Mouse (Mus musculus) monocyte, adult 5-6 weeks (primary cell): Measurements from ENCODE around the gene Gbx1. TPM values are rescaled to one million over a fixed set of nuclear protein-coding genes. Genes with fewer than 3 reads are reported as not detected.

ENCODE experiments used
- total RNA-seq: library from RNA; stranded (forward); fragments of 200-1000, 200-491, 200-594 nt; gene quantifications from 3 replicates; pipeline ENCODE4 v1.2.3, GENCODE M21; 2017

Gene Gbx1
- total RNA-seq, 1 experiment from 2014 or later: not detected

Other genes with a start within 250 kb of the Gbx1 start
- gene Kcnh2, start 175.6 kb downstream of the Gbx1 start, total RNA-seq: 0.53 TPM in 1 of 3 replicates, not detected in the others
- gene Nos3, start 162.4 kb downstream of the Gbx1 start, total RNA-seq: 0.29 TPM in 1 of 3 replicates, not detected in the others
- gene Atg9b, start 135.1 kb downstream of the Gbx1 start, total RNA-seq: 0.11 to 0.87 TPM in 2 of 3 replicates, not detected in the other
- 4.5 to 7.6 TPM (median 5.2 TPM) in 3 replicates for gene Abcb8, start 133.5 kb downstream of the Gbx1 start, total RNA-seq
- not detected in 3 replicates for gene Asic3, start 113.8 kb downstream of the Gbx1 start, total RNA-seq
- 19.3 to 30.9 TPM (median 26.0 TPM) in 3 replicates for gene Cdk5, start 103.7 kb downstream of the Gbx1 start, total RNA-seq
- 20.1 to 60.8 TPM (median 32.2 TPM) in 3 replicates for gene Slc4a2, start 103.4 kb downstream of the Gbx1 start, total RNA-seq
- 17.1 to 27.5 TPM (median 26.9 TPM) in 3 replicates for gene Fastk, start 81.9 kb downstream of the Gbx1 start, total RNA-seq
- 11.8 to 33.4 TPM (median 26.8 TPM) in 3 replicates for gene Tmub1, start 79.3 kb downstream of the Gbx1 start, total RNA-seq
- 30.5 to 41.8 TPM (median 34.6 TPM) in 3 replicates for gene Agap3, start 75.0 kb downstream of the Gbx1 start, total RNA-seq
- not detected in 3 replicates for gene Asb10, start 13.8 kb upstream of the Gbx1 start, total RNA-seq
- gene 4931409K22Rik, start 29.6 kb upstream of the Gbx1 start, total RNA-seq: not detected in 3 replicates
- 33.8 to 45.3 TPM (median 42.1 TPM) in 3 replicates for gene Abcf2, start 50.3 kb upstream of the Gbx1 start, total RNA-seq
- gene Chpf2, start 59.5 kb upstream of the Gbx1 start, total RNA-seq: 13.2 to 33.8 TPM (median 15.2 TPM) in 3 replicates
- gene Smarcd3, start 97.2 kb upstream of the Gbx1 start, total RNA-seq: 1.3 to 8.1 TPM (median 3.0 TPM) in 3 replicates
- 108 to 119 TPM (median 113 TPM) in 3 replicates for gene Nub1, start 158.3 kb upstream of the Gbx1 start, total RNA-seq
- gene Wdr86, start 203.5 kb upstream of the Gbx1 start, total RNA-seq: 0.21 to 1.6 TPM in 2 of 3 replicates, not detected in the other
- gene Crygn, start 230.8 kb upstream of the Gbx1 start, total RNA-seq: 21.0 TPM in 1 of 3 replicates, not detected in the others